Mouse (Mus musculus): Measurements from ENCODE around the gene Cdiptos. TPM values are rescaled to one million over a fixed set of nuclear protein-coding genes. Genes with fewer than 3 reads are reported as not detected.

Cdiptos gene
- polyA plus RNA-seq, 1 experiment from 2014 or later: 0.88 TPM

GRCm38 (mm10) chr7:127011051-127011450 is 35.2 kb upstream of the Cdiptos start:
- peaks cover 2% of the 10 kb centered on the region for H3K36me3 ChIP-seq (ENCODE audit: control insufficient read depth, insufficient read depth, low read length)
- no peak overlapping the region for H3K27ac ChIP-seq (ENCODE audit: low read depth, low read length)
- WGBS: 97% methylated on average over 2 of the region's 2 CpGs
- peaks cover 6% of the 10 kb centered on the region for H3K4me1 ChIP-seq (replicated peaks; ENCODE audit: control insufficient read depth, insufficient read depth, low read length)
- DNase-seq (ENCODE audit: low spot score) (no peak), ATAC-seq (replicated peaks; ENCODE audit: low FRiP score) (no peak)
- no peak overlapping the region for H3K4me3 ChIP-seq (ENCODE audit: low read depth, low read length)
- no peaks in the 10 kb centered on the region for H3K9me3 ChIP-seq (ENCODE audit: control insufficient read depth, low read length)
- no peaks in the 10 kb centered on the region for H3K27me3 ChIP-seq (ENCODE audit: control insufficient read depth, insufficient read depth, low read length)
- H3K4me2 ChIP-seq (ENCODE audit: low read depth, low read length, severe bottlenecking): no peak overlapping the region
- H3K9ac ChIP-seq (ENCODE audit: low read length): no peak overlapping the region

DNA sequence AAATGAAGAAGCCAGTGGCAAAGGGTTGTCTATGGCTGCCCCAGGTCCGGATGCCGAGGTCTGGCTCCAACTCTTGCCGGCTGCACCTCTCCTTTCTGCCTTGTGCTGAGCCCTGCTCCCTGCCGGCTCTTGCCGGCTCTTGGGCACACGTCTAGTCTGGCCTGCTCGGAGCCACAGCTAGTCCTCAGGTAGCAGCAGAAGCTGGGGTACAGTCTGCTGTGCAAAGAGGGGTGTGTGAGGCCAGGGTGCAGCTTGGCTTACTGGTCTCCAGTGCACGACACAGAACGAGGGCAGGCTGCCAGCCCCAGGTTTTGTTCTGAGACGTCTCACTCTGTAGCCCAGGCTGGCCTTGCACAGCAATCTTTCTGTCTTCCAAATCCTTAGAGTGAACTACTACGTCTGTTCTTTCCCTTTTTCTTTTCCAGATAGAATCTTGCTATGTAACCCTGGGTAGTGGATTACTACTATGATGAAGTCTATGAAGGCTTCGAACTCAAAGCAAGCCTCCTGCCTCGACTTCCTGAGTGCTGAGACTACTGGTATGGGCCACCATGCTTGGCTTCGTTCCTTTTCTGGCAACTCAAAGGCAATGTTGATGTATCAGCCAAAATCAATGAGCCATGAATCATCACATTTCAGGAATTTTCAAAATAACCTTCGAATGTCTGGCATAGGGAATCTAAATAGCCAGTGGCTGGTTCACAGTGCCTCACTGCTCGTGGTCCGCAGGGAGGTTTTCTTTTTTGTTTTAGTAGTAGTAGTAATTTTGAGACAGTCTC is 33.6 kb upstream of the Cdiptos start:
- Histone ChIP-seq H3K27me3 (ENCODE audit: control insufficient read depth, insufficient read depth, low read length) (no peaks in the 10 kb centered on the region), H3K4me1 (replicated peaks; ENCODE audit: control insufficient read depth, insufficient read depth, low read length) (no peaks in the 10 kb centered on the region), H3K4me3 (ENCODE audit: low read depth, low read length) (no peak overlapping the region), H3K9me3 (ENCODE audit: control insufficient read depth, low read length) (no peaks in the 10 kb centered on the region), H3K4me2 (ENCODE audit: low read depth, low read length, severe bottlenecking) (no peak overlapping the region), H3K36me3 (ENCODE audit: control insufficient read depth, insufficient read depth, low read length) (peaks cover 2% of the 10 kb centered on the region), H3K9ac (ENCODE audit: low read length) (no peak overlapping the region), H3K27ac (ENCODE audit: low read depth, low read length) (no peak overlapping the region)
- WGBS: 88% methylated on average over 17 of the region's 17 CpGs
- ATAC-seq (replicated peaks; ENCODE audit: low FRiP score): no peak
- no peak for DNase-seq (ENCODE audit: low spot score)

GRCm38 (mm10) chr7:127008239-127009019 is 32.5 kb upstream of the Cdiptos start:
- DNase-seq (ENCODE audit: low spot score): no peak
- 78% methylated on average over 9 of the region's 9 CpGs for WGBS

GRCm38 (mm10) chr7:127007313-127008024 is 31.6 kb upstream of the Cdiptos start:
- Histone ChIP-seq H3K9ac (ENCODE audit: low read length) (no peak overlapping the region), H3K4me1 (replicated peaks; ENCODE audit: control insufficient read depth, insufficient read depth, low read length) (no peaks in the 10 kb centered on the region), H3K4me2 (ENCODE audit: low read depth, low read length, severe bottlenecking) (no peak overlapping the region), H3K27ac (ENCODE audit: low read depth, low read length) (no peak overlapping the region), H3K27me3 (ENCODE audit: control insufficient read depth, insufficient read depth, low read length) (no peaks in the 10 kb centered on the region), H3K36me3 (ENCODE audit: control insufficient read depth, insufficient read depth, low read length) (no peaks in the 10 kb centered on the region), H3K9me3 (ENCODE audit: control insufficient read depth, low read length) (no peaks in the 10 kb centered on the region), H3K4me3 (ENCODE audit: low read depth, low read length) (no peak overlapping the region)
- 86% methylated on average over 6 of the region's 6 CpGs for WGBS
- no peak for ATAC-seq (replicated peaks; ENCODE audit: low FRiP score)
- no peak for DNase-seq (ENCODE audit: low spot score)

More at GRCm38 (mm10) chr7:127008239-127009019, 32.5 kb upstream of the Cdiptos start:
- H3K4me2 ChIP-seq (ENCODE audit: low read depth, low read length, severe bottlenecking): no peak overlapping the region
- peak overlapping the region; percentile 8; the same call in 1 of the 2 replicates for H3K9ac ChIP-seq (ENCODE audit: low read length)
- H3K27ac ChIP-seq (ENCODE audit: low read depth, low read length): peak overlapping the region; percentile 4; the same call in 1 of the 2 replicates
- peak; percentile 51; the same call in 1 of the 2 replicates for ATAC-seq (replicated peaks; ENCODE audit: low FRiP score)
- no peaks in the 10 kb centered on the region for H3K27me3 ChIP-seq (ENCODE audit: control insufficient read depth, insufficient read depth, low read length)
- H3K4me1 ChIP-seq (replicated peaks; ENCODE audit: control insufficient read depth, insufficient read depth, low read length): no peaks in the 10 kb centered on the region
- no peak overlapping the region for H3K4me3 ChIP-seq (ENCODE audit: low read depth, low read length)
- no peaks in the 10 kb centered on the region for H3K9me3 ChIP-seq (ENCODE audit: control insufficient read depth, low read length)
- H3K36me3 ChIP-seq (ENCODE audit: control insufficient read depth, insufficient read depth, low read length): peaks cover under 1% of the 10 kb centered on the region; the same call in 1 of the 2 replicates

GRCm38 (mm10) chr7:127004122-127004875 is 28.4 kb upstream of the Cdiptos start:
- H3K4me3 ChIP-seq (ENCODE audit: low read depth, low read length): no peak overlapping the region
- no peak overlapping the region for H3K9ac ChIP-seq (ENCODE audit: low read length)
- H3K4me1 ChIP-seq (replicated peaks; ENCODE audit: control insufficient read depth, insufficient read depth, low read length): no peaks in the 10 kb centered on the region
- no peak overlapping the region for H3K4me2 ChIP-seq (ENCODE audit: low read depth, low read length, severe bottlenecking)
- H3K9me3 ChIP-seq (ENCODE audit: control insufficient read depth, low read length): no peaks in the 10 kb centered on the region
- WGBS: 86% methylated on average over 4 of the region's 4 CpGs
- DNase-seq (ENCODE audit: low spot score): no peak
- no peaks in the 10 kb centered on the region for H3K27me3 ChIP-seq (ENCODE audit: control insufficient read depth, insufficient read depth, low read length)
- no peak for ATAC-seq (replicated peaks; ENCODE audit: low FRiP score)
- H3K27ac ChIP-seq (ENCODE audit: low read depth, low read length): no peak overlapping the region
- H3K36me3 ChIP-seq (ENCODE audit: control insufficient read depth, insufficient read depth, low read length): no peaks in the 10 kb centered on the region

- Histone ChIP-seq H3K4me1 (replicated peaks; ENCODE audit: control insufficient read depth, insufficient read depth, low read length) (no peaks in the 10 kb centered on the region), H3K36me3 (ENCODE audit: control insufficient read depth, insufficient read depth, low read length) (no peaks in the 10 kb centered on the region), H3K27ac (ENCODE audit: low read depth, low read length) (no peak overlapping the region), H3K27me3 (ENCODE audit: control insufficient read depth, insufficient read depth, low read length) (no peaks in the 10 kb centered on the region), H3K4me2 (ENCODE audit: low read depth, low read length, severe bottlenecking) (no peak overlapping the region), H3K4me3 (ENCODE audit: low read depth, low read length) (no peak overlapping the region), H3K9me3 (ENCODE audit: control insufficient read depth, low read length) (no peaks in the 10 kb centered on the region), H3K9ac (ENCODE audit: low read length) (no peak overlapping the region)
- WGBS: 91% methylated on average over 5 of the region's 5 CpGs
- DNase-seq (ENCODE audit: low spot score) (no peak), ATAC-seq (replicated peaks; ENCODE audit: low FRiP score) (no peak)
These were observed 27.7 kb upstream of the Cdiptos start for GRCm38 (mm10) chr7:127003620-127004019.

- 87% methylated on average over 10 of the region's 10 CpGs for WGBS
These were observed 23.7 kb upstream of the Cdiptos start for GRCm38 (mm10) chr7:126999568-126999967.

GRCm38 (mm10) chr7:126996449-126996848 is 20.6 kb upstream of the Cdiptos start:
- Histone ChIP-seq H3K4me3 (ENCODE audit: low read depth, low read length) (no peak overlapping the region), H3K9me3 (ENCODE audit: control insufficient read depth, low read length) (no peaks in the 10 kb centered on the region), H3K9ac (ENCODE audit: low read length) (no peak overlapping the region), H3K36me3 (ENCODE audit: control insufficient read depth, insufficient read depth, low read length) (no peaks in the 10 kb centered on the region), H3K4me1 (replicated peaks; ENCODE audit: control insufficient read depth, insufficient read depth, low read length) (no peaks in the 10 kb centered on the region), H3K27ac (ENCODE audit: low read depth, low read length) (no peak overlapping the region), H3K4me2 (ENCODE audit: low read depth, low read length, severe bottlenecking) (no peak overlapping the region), H3K27me3 (ENCODE audit: control insufficient read depth, insufficient read depth, low read length) (no peaks in the 10 kb centered on the region)
- ATAC-seq (replicated peaks; ENCODE audit: low FRiP score): no peak
- DNase-seq (ENCODE audit: low spot score): no peak
- WGBS: 86% methylated on average over 4 of the region's 4 CpGs

More at GRCm38 (mm10) chr7:126999568-126999967, 23.7 kb upstream of the Cdiptos start:
- H3K4me3 ChIP-seq (ENCODE audit: low read depth, low read length): no peak overlapping the region
- no peaks in the 10 kb centered on the region for H3K9me3 ChIP-seq (ENCODE audit: control insufficient read depth, low read length)
- no peak for DNase-seq (ENCODE audit: low spot score)
- no peak for ATAC-seq (replicated peaks; ENCODE audit: low FRiP score)
- H3K9ac ChIP-seq (ENCODE audit: low read length): no peak overlapping the region
- no peaks in the 10 kb centered on the region for H3K27me3 ChIP-seq (ENCODE audit: control insufficient read depth, insufficient read depth, low read length)
- H3K4me1 ChIP-seq (replicated peaks; ENCODE audit: control insufficient read depth, insufficient read depth, low read length): no peaks in the 10 kb centered on the region
- H3K27ac ChIP-seq (ENCODE audit: low read depth, low read length): no peak overlapping the region
- no peaks in the 10 kb centered on the region for H3K36me3 ChIP-seq (ENCODE audit: control insufficient read depth, insufficient read depth, low read length)
- no peak overlapping the region for H3K4me2 ChIP-seq (ENCODE audit: low read depth, low read length, severe bottlenecking)

Data from forebrain, embryonic 11.5 days (tissue).